Mouse (Mus musculus) lung, adult 2 months (tissue): Measurements from ENCODE around the gene Lrfn2. TPM values are rescaled to one million over a fixed set of nuclear protein-coding genes. Genes with fewer than 3 reads are reported as not detected.

Experiments used
- DNase-seq: peaks from one replicate; pipeline ENCODE4 v3.0.0; 2022
- H3K4me1 ChIP-seq: fragments of 200-500 bp; 2 replicates; pipeline ENCODE4 v1.6.1; 2011; ENCODE audit warnings: low read length; ENCODE audit not compliant: control insufficient read depth, insufficient read depth
- H3K4me3 ChIP-seq: fragments of 200-500 bp; replicated peaks from 2 replicates; pipeline ENCODE3; 2011; ENCODE audit warnings: low read depth, mild to moderate bottlenecking, control low read depth, low read length; ENCODE audit errors: extremely low read depth
- CTCF ChIP-seq: fragments of 200-500 bp; IDR thresholded peaks from 2 replicates; pipeline ENCODE4 v1.5.1; 2011; ENCODE audit warnings: mild to moderate bottlenecking, low read length, control low read depth; ENCODE audit not compliant: insufficient read depth
- POLR2A ChIP-seq: fragments of 200-500 bp; IDR thresholded peaks from 2 replicates; pipeline ENCODE4 v1.6.1; 2011; ENCODE audit warnings: low read depth, mild to moderate bottlenecking, control low read depth, low read length, borderline replicate concordance; ENCODE audit errors: extremely low read depth
- WGBS: fragments of 180-500 bp; shearing (Covaris S2); methylation state at CpG from one replicate; pipeline ENCODE4 v1.1.7; 2018; 5-methylcytosine and 5-hydroxymethylcytosine counted together
- polyA plus RNA-seq: library from polyadenylated mRNA; depleted of rRNA; stranded (reverse); fragments of >200 nt; gene quantifications from 2 replicates; pipeline ENCODE4 v1.2.3, GENCODE M21; 2012

Gene Lrfn2
- polyA plus RNA-seq, 1 experiment = not detected

GRCm38 (mm10) chr17:48932916-48933315 lies 737 bp downstream of the Lrfn2 start:
- no peak for TF ChIP-seq CTCF
- TF ChIP-seq POLR2A = no peak
- 11% methylated on average over 9 of the region's 9 CpGs for WGBS
- Histone ChIP-seq H3K4me3 (no peak overlapping the region), H3K4me1 (no peaks in the 10 kb centered on the region)
- no peak for DNase-seq

GRCm38 (mm10) chr17:48935201-48935600 lies 3.0 kb downstream of the Lrfn2 start:
- H3K4me3 ChIP-seq = no peak overlapping the region
- 78% methylated on average over 8 of the region's 8 CpGs for WGBS
- no peak for DNase-seq
- TF ChIP-seq CTCF (no peak), POLR2A (no peak)
- H3K4me1 ChIP-seq = no peaks in the 10 kb centered on the region

GRCm38 (mm10) chr17:48936445-48937141 lies 4.4 kb downstream of the Lrfn2 start:
- 56% methylated on average over 5 of the region's 5 CpGs for WGBS
- TF ChIP-seq CTCF (no peak), POLR2A (no peak)
- no peak for DNase-seq
- Histone ChIP-seq H3K4me3 (no peak overlapping the region), H3K4me1 (no peaks in the 10 kb centered on the region)

- Histone ChIP-seq H3K4me1 (no peaks in the 10 kb centered on the region), H3K4me3 (no peak overlapping the region)
- no peak for TF ChIP-seq CTCF
- no peak for TF ChIP-seq POLR2A
- no peak for DNase-seq
- 60% methylated on average over 7 of the region's 7 CpGs for WGBS
Measured at GRCm38 (mm10) chr17:48938711-48939220, 6.6 kb downstream of the Lrfn2 start.

GRCm38 (mm10) chr17:48946315-48946714 lies 14.1 kb downstream of the Lrfn2 start:
- Histone ChIP-seq H3K4me3 (no peak overlapping the region), H3K4me1 (no peaks in the 10 kb centered on the region)
- 83% methylated on average over 9 of the region's 9 CpGs for WGBS
- no peak for DNase-seq
- TF ChIP-seq CTCF = no peak
- TF ChIP-seq POLR2A = no peak

GRCm38 (mm10) chr17:48946765-48947164 lies 14.6 kb downstream of the Lrfn2 start:
- no peak for DNase-seq
- no peak for TF ChIP-seq POLR2A
- no peak for TF ChIP-seq CTCF
- Histone ChIP-seq H3K4me1 (no peaks in the 10 kb centered on the region), H3K4me3 (no peak overlapping the region)
- 44% methylated on average over 3 of the region's 3 CpGs for WGBS

- 88% methylated on average over 1 of the region's 1 CpGs for WGBS
- Histone ChIP-seq H3K4me1 (no peaks in the 10 kb centered on the region), H3K4me3 (no peak overlapping the region)
- TF ChIP-seq CTCF = no peak
- TF ChIP-seq POLR2A = no peak
- no peak for DNase-seq
Measured at GRCm38 (mm10) chr17:48951250-48951649, 19.1 kb downstream of the Lrfn2 start.

- Histone ChIP-seq H3K4me1 (no peaks in the 10 kb centered on the region), H3K4me3 (no peak overlapping the region)
- 69% methylated on average over 7 of the region's 7 CpGs for WGBS
- no peak for DNase-seq
- TF ChIP-seq CTCF = no peak
- no peak for TF ChIP-seq POLR2A
Measured at GRCm38 (mm10) chr17:48956033-48956631, 24.0 kb downstream of the Lrfn2 start.

GRCm38 (mm10) chr17:48960161-48960698 lies 28.1 kb downstream of the Lrfn2 start:
- WGBS = 5% methylated on average over 16 of the region's 16 CpGs
- no peak for TF ChIP-seq POLR2A
- Histone ChIP-seq H3K4me3 (no peak overlapping the region), H3K4me1 (no peaks in the 10 kb centered on the region)
- DNase-seq = no peak

GRCm38 (mm10) chr17:48962646-48963045 lies 30.5 kb downstream of the Lrfn2 start:
- H3K4me1 ChIP-seq = no peaks in the 10 kb centered on the region
- DNase-seq = no peak

More at GRCm38 (mm10) chr17:48962646-48963045, 30.5 kb downstream of the Lrfn2 start:
- 72% methylated on average over 3 of the region's 3 CpGs for WGBS
- H3K4me3 ChIP-seq = no peak overlapping the region
- TF ChIP-seq CTCF (no peak), POLR2A (no peak)
